Mouse (Mus musculus) neural tube, embryonic 12.5 days (tissue): ENCODE results near the gene Nop2. TPM values are rescaled to one million over a fixed set of nuclear protein-coding genes. Genes with fewer than 3 reads are reported as not detected.
A peak's percentile ranks its signal among the peaks of the same experiment; 100 is the strongest.

Experiments
- ATAC-seq: fragments of 200-750 bp; cut with Nextera tagmentation; 2 replicates; pipeline ENCODE4 v1.8.0; 2017; ENCODE audit warnings: low read depth, mild to moderate bottlenecking, moderate TSS enrichment, moderate library complexity; ENCODE audit not compliant: low FRiP score
- H3K27ac ChIP-seq: fragments of 300-500 bp; sonication (generic); 2 replicates; pipeline ENCODE4 v1.5.1; 2016
- H3K27me3 ChIP-seq: fragments of 300-500 bp; sonication (generic); replicated peaks from 2 replicates; pipeline ENCODE4 v1.6.1; 2016; ENCODE audit warnings: mild to moderate bottlenecking
- H3K36me3 ChIP-seq: fragments of 300-500 bp; sonication (generic); 2 replicates; pipeline ENCODE4 v1.6.1; 2016; ENCODE audit warnings: mild to moderate bottlenecking
- H3K4me1 ChIP-seq: fragments of 300-500 bp; sonication (generic); 2 replicates; pipeline ENCODE4 v1.6.1; 2016
- H3K4me2 ChIP-seq: fragments of 300-500 bp; sonication (generic); replicated peaks from 2 replicates; pipeline ENCODE4 v1.6.1; 2016; ENCODE audit warnings: mild to moderate bottlenecking
- H3K4me3 ChIP-seq: fragments of 300-500 bp; sonication (generic); 2 replicates; pipeline ENCODE4 v1.5.1; 2016
- H3K9ac ChIP-seq: fragments of 300-500 bp; sonication (generic); 2 replicates; pipeline ENCODE4 v1.6.1; 2016; ENCODE audit warnings: mild to moderate bottlenecking
- H3K9me3 ChIP-seq: fragments of 300-500 bp; sonication (generic); 2 replicates; pipeline ENCODE4 v1.6.1; 2016; ENCODE audit warnings: mild to moderate bottlenecking
- WGBS: fragments of 180-500 bp; shearing (Covaris S2); methylation state at CpG from one replicate; pipeline ENCODE4 v1.1.7; 2016; 5-methylcytosine and 5-hydroxymethylcytosine counted together
- polyA plus RNA-seq: library from polyadenylated mRNA; unstranded; fragments of >200 nt; fragmentation: Nextera tagmentation; extraction: Ambion mirVana; gene quantifications from 2 replicates; pipeline ENCODE4 v1.2.1, GENCODE M21; 2016

Gene Nop2
- polyA plus RNA-seq, 1 experiment from 2014 or later: 53.9 TPM

GRCm38 (mm10) chr6:125166861-125167650, 35.3 kb downstream of the Nop2 start:
- WGBS: 14% methylated on average over 10 of the region's 10 CpGs
- Histone ChIP-seq H3K27ac (peak overlapping the region; percentile 42; the same call in 1 of the 2 replicates), H3K36me3 (peaks cover 62% of the 10 kb centered on the region), H3K27me3 (no peaks in the 10 kb centered on the region), H3K9ac (0 out of 2 replicates have a peak overlapping the region, but pooled peaks have one; percentile 98), H3K4me3 (no peak overlapping the region), H3K4me2 (peak overlapping the region; percentile 72), H3K9me3 (no peaks in the 10 kb centered on the region), H3K4me1 (peaks cover 34% of the 10 kb centered on the region)
- ATAC-seq: no peak

- Histone ChIP-seq H3K4me3 (no peak overlapping the region), H3K9ac (no peak overlapping the region), H3K9me3 (no peaks in the 10 kb centered on the region), H3K4me1 (peaks cover 34% of the 10 kb centered on the region), H3K27ac (no peak overlapping the region), H3K27me3 (no peaks in the 10 kb centered on the region), H3K4me2 (no peak overlapping the region), H3K36me3 (peaks cover 65% of the 10 kb centered on the region)
- WGBS: 93% methylated on average over 14 of the region's 14 CpGs
- ATAC-seq: no peak
These were observed 36.4 kb downstream of the Nop2 start for GRCm38 (mm10) chr6:125168086-125168485.

- peaks cover 21% of the 10 kb centered on the region for H3K4me1 ChIP-seq
- peaks cover 78% of the 10 kb centered on the region for H3K36me3 ChIP-seq
- no peak overlapping the region for H3K4me2 ChIP-seq
- no peak overlapping the region for H3K4me3 ChIP-seq
- no peaks in the 10 kb centered on the region for H3K27me3 ChIP-seq
- ATAC-seq: no peak
- no peaks in the 10 kb centered on the region for H3K9me3 ChIP-seq
- 91% methylated on average over 6 of the region's 6 CpGs for WGBS
- no peak overlapping the region for H3K27ac ChIP-seq
- no peak overlapping the region for H3K9ac ChIP-seq
These were observed 38.5 kb downstream of the Nop2 start for GRCm38 (mm10) chr6:125170194-125170593.

GRCm38 (mm10) chr6:125172474-125172873, 40.8 kb downstream of the Nop2 start:
- peaks cover 3% of the 10 kb centered on the region for H3K4me1 ChIP-seq
- no peak overlapping the region for H3K4me3 ChIP-seq
- no peak overlapping the region for H3K4me2 ChIP-seq
- H3K9ac ChIP-seq: no peak overlapping the region
- 96% methylated on average over 2 of the region's 2 CpGs for WGBS
- H3K27ac ChIP-seq: no peak overlapping the region
- no peaks in the 10 kb centered on the region for H3K9me3 ChIP-seq
- no peaks in the 10 kb centered on the region for H3K27me3 ChIP-seq
- H3K36me3 ChIP-seq: peaks cover 99% of the 10 kb centered on the region
- ATAC-seq: no peak

GRCm38 (mm10) chr6:125173256-125173655, 41.5 kb downstream of the Nop2 start:
- Histone ChIP-seq H3K27me3 (no peaks in the 10 kb centered on the region), H3K4me1 (no peaks in the 10 kb centered on the region), H3K9ac (no peak overlapping the region), H3K4me3 (no peak overlapping the region), H3K36me3 (peaks cover 99% of the 10 kb centered on the region), H3K27ac (no peak overlapping the region), H3K9me3 (no peaks in the 10 kb centered on the region), H3K4me2 (no peak overlapping the region)
- no peak for ATAC-seq
- WGBS: 98% methylated on average over 7 of the region's 7 CpGs

- no peak overlapping the region for H3K4me2 ChIP-seq
- no peak overlapping the region for H3K27ac ChIP-seq
- no peaks in the 10 kb centered on the region for H3K9me3 ChIP-seq
- H3K4me1 ChIP-seq: no peaks in the 10 kb centered on the region
- no peak overlapping the region for H3K4me3 ChIP-seq
- ATAC-seq: no peak
- peaks cover 99% of the 10 kb centered on the region for H3K36me3 ChIP-seq
- no peaks in the 10 kb centered on the region for H3K27me3 ChIP-seq
- no peak overlapping the region for H3K9ac ChIP-seq
- WGBS: 94% methylated on average over 5 of the region's 5 CpGs
These were observed 43.8 kb downstream of the Nop2 start for GRCm38 (mm10) chr6:125175469-125175868.

GRCm38 (mm10) chr6:125179601-125180000, 47.9 kb downstream of the Nop2 start:
- H3K27me3 ChIP-seq: no peaks in the 10 kb centered on the region
- H3K4me1 ChIP-seq: no peaks in the 10 kb centered on the region
- H3K4me2 ChIP-seq: no peak overlapping the region
- no peaks in the 10 kb centered on the region for H3K9me3 ChIP-seq
- H3K36me3 ChIP-seq: peaks cover 99% of the 10 kb centered on the region
- no peak for ATAC-seq
- WGBS: 95% methylated on average over 7 of the region's 7 CpGs
- H3K9ac ChIP-seq: no peak overlapping the region
- H3K27ac ChIP-seq: no peak overlapping the region
- H3K4me3 ChIP-seq: no peak overlapping the region

GRCm38 (mm10) chr6:125182133-125182532, 50.4 kb downstream of the Nop2 start:
- Histone ChIP-seq H3K27me3 (no peaks in the 10 kb centered on the region), H3K4me2 (no peak overlapping the region), H3K9ac (no peak overlapping the region), H3K9me3 (no peaks in the 10 kb centered on the region), H3K36me3 (peaks cover 99% of the 10 kb centered on the region), H3K4me1 (no peaks in the 10 kb centered on the region), H3K27ac (no peak overlapping the region), H3K4me3 (no peak overlapping the region)
- 88% methylated on average over 5 of the region's 5 CpGs for WGBS
- no peak for ATAC-seq

GRCm38 (mm10) chr6:125186203-125186602, 54.5 kb downstream of the Nop2 start:
- H3K9me3 ChIP-seq: no peaks in the 10 kb centered on the region
- H3K4me1 ChIP-seq: peaks cover 2% of the 10 kb centered on the region; the same call in 1 of the 2 replicates
- no peak overlapping the region for H3K4me3 ChIP-seq
- no peak overlapping the region for H3K4me2 ChIP-seq
- H3K27me3 ChIP-seq: no peaks in the 10 kb centered on the region
- no peak for ATAC-seq
- 96% methylated on average over 10 of the region's 10 CpGs for WGBS
- H3K36me3 ChIP-seq: peaks cover 82% of the 10 kb centered on the region
- H3K27ac ChIP-seq: no peak overlapping the region
- no peak overlapping the region for H3K9ac ChIP-seq

GRCm38 (mm10) chr6:125190816-125191215, 59.1 kb downstream of the Nop2 start:
- ATAC-seq: no peak
- Histone ChIP-seq H3K4me3 (peak overlapping the region; percentile 67), H3K27ac (no peak overlapping the region), H3K4me2 (peak overlapping the region; percentile 86), H3K27me3 (no peaks in the 10 kb centered on the region), H3K9ac (peak overlapping the region; percentile 53), H3K9me3 (no peaks in the 10 kb centered on the region), H3K4me1 (peaks cover 10% of the 10 kb centered on the region), H3K36me3 (peaks cover 50% of the 10 kb centered on the region)

- H3K36me3 ChIP-seq: peaks cover 44% of the 10 kb centered on the region
- WGBS: under 1% methylated on average over 54 of the region's 54 CpGs
- H3K9me3 ChIP-seq: no peaks in the 10 kb centered on the region
- H3K27me3 ChIP-seq: no peaks in the 10 kb centered on the region
- peak within 1 kb of the TSS; percentile 67 for H3K4me3 ChIP-seq
- H3K4me2 ChIP-seq: peak within 1 kb of the TSS; percentile 86
- H3K27ac ChIP-seq: peak within 1 kb of the TSS; percentile 98
- peak; percentile 98 for ATAC-seq
- H3K9ac ChIP-seq: peak within 1 kb of the TSS; percentile 70
- H3K4me1 ChIP-seq: peaks cover 10% of the 10 kb centered on the region
These were observed 59.8 kb downstream of the Nop2 start, which contains the start of the genes Ncapd2 and Mrpl51 for GRCm38 (mm10) chr6:125191332-125192015. Gene Ncapd2, minus strand, starts transcription at chr6:125191701. Gene Mrpl51, plus strand, starts transcription at chr6:125191801.

- peaks cover 37% of the 10 kb centered on the region for H3K36me3 ChIP-seq
- no peaks in the 10 kb centered on the region for H3K9me3 ChIP-seq
- ATAC-seq: peak; percentile 96
These were observed 60.5 kb downstream of the Nop2 start for GRCm38 (mm10) chr6:125192016-125192714.

More at GRCm38 (mm10) chr6:125192016-125192714, 60.5 kb downstream of the Nop2 start:
- H3K27me3 ChIP-seq: no peaks in the 10 kb centered on the region
- peak overlapping the region; percentile 86 for H3K4me2 ChIP-seq
- peak overlapping the region; percentile 98 for H3K27ac ChIP-seq
- H3K4me1 ChIP-seq: peaks cover 10% of the 10 kb centered on the region
- WGBS: under 1% methylated on average over 34 of the region's 34 CpGs
- peak overlapping the region; percentile 67 for H3K4me3 ChIP-seq
- peak overlapping the region; percentile 70 for H3K9ac ChIP-seq
